Mouse (Mus musculus) liver, postnatal 0 days (tissue): ENCODE measurements around the gene Calr.

Source experiments
- CTCF ChIP-seq: sonication (generic); IDR thresholded peaks from 2 replicates; pipeline ENCODE4 v1.5.1; 2016; ENCODE audit warnings: antibody characterized with exemption, low read depth
- EP300 ChIP-seq: IDR thresholded peaks from 2 replicates; pipeline ENCODE4 v1.6.1; 2016; ENCODE audit warnings: antibody characterized with exemption, low read depth, mild to moderate bottlenecking

- peak; percentile 93 for TF ChIP-seq CTCF
- TF ChIP-seq EP300: no peak
These were observed 23.1 kb downstream of the Calr start for GRCm38 (mm10) chr8:84823653-84824052.
